Mouse (Mus musculus) erythroblast, adult 5-6 weeks (primary cell): Measurements from ENCODE around the gene Pdlim7. TPM values are rescaled to one million over a fixed set of nuclear protein-coding genes. Genes with fewer than 3 reads are reported as not detected.

Experiments used
- total RNA-seq, 2 experiments: library from RNA; stranded (forward) in 1 of 2; stranded (reverse) in 1 of 2; fragments of 150-400 nt in 1 of 2; fragments of 200-764, 138-1000 nt in 1 of 2; gene quantifications; 2 replicates each; pipeline versions ENCODE4 v1.2.3 to v1.2.4; 2015 to 2017; ENCODE audit warnings: low replicate concordance in 2 of 2

Gene Pdlim7
- total RNA-seq, 2 experiments from 2014 or later, result 1.7 to 2.9 TPM

Other genes starting within 250 kb of the Pdlim7 start
- 130 and 134 TPM in 2 replicates for gene Prelid1, start 193.2 kb downstream of the Pdlim7 start, total RNA-seq (2015; ENCODE audit: low replicate concordance)
- 36.8 and 38.1 TPM in 2 replicates for gene Prelid1, start 193.2 kb downstream of the Pdlim7 start, total RNA-seq (2017; ENCODE audit: low replicate concordance)
- 44.1 and 62.1 TPM in 2 replicates for gene Rab24, start 191.7 kb downstream of the Pdlim7 start, total RNA-seq (2015; ENCODE audit: low replicate concordance)
- gene Rab24, start 191.7 kb downstream of the Pdlim7 start, total RNA-seq (2017; ENCODE audit: low replicate concordance), result 12.9 and 19.2 TPM in 2 replicates
- 14.2 and 15.0 TPM in 2 replicates for gene Mxd3, start 183.9 kb downstream of the Pdlim7 start, total RNA-seq (2015; ENCODE audit: low replicate concordance)
- gene Mxd3, start 183.9 kb downstream of the Pdlim7 start, total RNA-seq (2017; ENCODE audit: low replicate concordance), result 20.1 and 28.7 TPM in 2 replicates
- gene Lman2, start 150.9 kb downstream of the Pdlim7 start, total RNA-seq (2015; ENCODE audit: low replicate concordance), result 19.6 and 20.2 TPM in 2 replicates
- gene Lman2, start 150.9 kb downstream of the Pdlim7 start, total RNA-seq (2017; ENCODE audit: low replicate concordance), result 31.8 and 33.4 TPM in 2 replicates
- 9.0 and 14.2 TPM in 2 replicates for gene Rgs14, start 143.9 kb downstream of the Pdlim7 start, total RNA-seq (2015; ENCODE audit: low replicate concordance)
- 7.8 and 7.9 TPM in 2 replicates for gene Rgs14, start 143.9 kb downstream of the Pdlim7 start, total RNA-seq (2017; ENCODE audit: low replicate concordance)
- not detected in 2 replicates for gene Slc34a1, start 115.5 kb downstream of the Pdlim7 start, total RNA-seq (2015; ENCODE audit: low replicate concordance)
- gene Slc34a1, start 115.5 kb downstream of the Pdlim7 start, total RNA-seq (2017; ENCODE audit: low replicate concordance), result not detected in 2 replicates
- gene Pfn3, start 98.4 kb downstream of the Pdlim7 start, total RNA-seq (2015; ENCODE audit: low replicate concordance), result not detected in 2 replicates
- not detected in 2 replicates for gene Pfn3, start 98.4 kb downstream of the Pdlim7 start, total RNA-seq (2017; ENCODE audit: low replicate concordance)
- not detected in 2 replicates for gene F12, start 86.9 kb downstream of the Pdlim7 start, total RNA-seq (2015; ENCODE audit: low replicate concordance)
- not detected in 2 replicates for gene F12, start 86.9 kb downstream of the Pdlim7 start, total RNA-seq (2017; ENCODE audit: low replicate concordance)
- gene Grk6, start 68.6 kb downstream of the Pdlim7 start, total RNA-seq (2015; ENCODE audit: low replicate concordance), result 24.2 and 25.2 TPM in 2 replicates
- 33.4 and 38.2 TPM in 2 replicates for gene Grk6, start 68.6 kb downstream of the Pdlim7 start, total RNA-seq (2017; ENCODE audit: low replicate concordance)
- gene Prr7, start 49.4 kb downstream of the Pdlim7 start, total RNA-seq (2015; ENCODE audit: low replicate concordance), result not detected in 2 replicates
- gene Prr7, start 49.4 kb downstream of the Pdlim7 start, total RNA-seq (2017; ENCODE audit: low replicate concordance), result not detected in 2 replicates
- gene Dbn1, start 25.6 kb downstream of the Pdlim7 start, total RNA-seq (2015; ENCODE audit: low replicate concordance), result 0.42 TPM in 1 of 2 replicates, not detected in the other
- gene Dbn1, start 25.6 kb downstream of the Pdlim7 start, total RNA-seq (2017; ENCODE audit: low replicate concordance), result not detected in 2 replicates
- gene Dok3, start 15.6 kb upstream of the Pdlim7 start, total RNA-seq (2015; ENCODE audit: low replicate concordance), result 11.9 and 19.2 TPM in 2 replicates
- gene Dok3, start 15.6 kb upstream of the Pdlim7 start, total RNA-seq (2017; ENCODE audit: low replicate concordance), result 12.5 and 12.9 TPM in 2 replicates
- 1.3 and 3.6 TPM in 2 replicates for gene Ddx41, start 23.0 kb upstream of the Pdlim7 start, total RNA-seq (2015; ENCODE audit: low replicate concordance)
- gene Ddx41, start 23.0 kb upstream of the Pdlim7 start, total RNA-seq (2017; ENCODE audit: low replicate concordance), result 14.1 and 17.6 TPM in 2 replicates
- gene Fam193b, start 57.4 kb upstream of the Pdlim7 start, total RNA-seq (2015; ENCODE audit: low replicate concordance), result 35.9 and 38.6 TPM in 2 replicates
- gene Fam193b, start 57.4 kb upstream of the Pdlim7 start, total RNA-seq (2017; ENCODE audit: low replicate concordance), result 18.0 and 23.7 TPM in 2 replicates
- gene Tmed9, start 60.1 kb upstream of the Pdlim7 start, total RNA-seq (2015; ENCODE audit: low replicate concordance), result 16.3 and 23.4 TPM in 2 replicates
- gene Tmed9, start 60.1 kb upstream of the Pdlim7 start, total RNA-seq (2017; ENCODE audit: low replicate concordance), result 25.1 and 34.2 TPM in 2 replicates
- 0.77 and 0.84 TPM in 2 replicates for gene B4galt7, start 86.2 kb upstream of the Pdlim7 start, total RNA-seq (2015; ENCODE audit: low replicate concordance)
- 0.42 and 4.3 TPM in 2 replicates for gene B4galt7, start 86.2 kb upstream of the Pdlim7 start, total RNA-seq (2017; ENCODE audit: low replicate concordance)
- 12.9 and 14.6 TPM in 2 replicates for gene Caml, start 109.3 kb upstream of the Pdlim7 start, total RNA-seq (2015; ENCODE audit: low replicate concordance)
- 6.4 and 26.3 TPM in 2 replicates for gene Caml, start 109.3 kb upstream of the Pdlim7 start, total RNA-seq (2017; ENCODE audit: low replicate concordance)
- gene Ddx46, start 121.4 kb upstream of the Pdlim7 start, total RNA-seq (2015; ENCODE audit: low replicate concordance), result 32.6 and 35.4 TPM in 2 replicates
- 36.6 and 42.2 TPM in 2 replicates for gene Ddx46, start 121.4 kb upstream of the Pdlim7 start, total RNA-seq (2017; ENCODE audit: low replicate concordance)
- 15.2 and 23.6 TPM in 2 replicates for gene B230219D22Rik, start 179.4 kb upstream of the Pdlim7 start, total RNA-seq (2015; ENCODE audit: low replicate concordance)
- 15.1 and 19.1 TPM in 2 replicates for gene B230219D22Rik, start 179.4 kb upstream of the Pdlim7 start, total RNA-seq (2017; ENCODE audit: low replicate concordance)
- gene Txndc15, start 201.0 kb upstream of the Pdlim7 start, total RNA-seq (2015; ENCODE audit: low replicate concordance), result 10.4 and 11.5 TPM in 2 replicates
- gene Txndc15, start 201.0 kb upstream of the Pdlim7 start, total RNA-seq (2017; ENCODE audit: low replicate concordance), result 4.2 and 7.0 TPM in 2 replicates
- 12.5 TPM in 1 of 2 replicates, not detected in the other for gene Pcbd2, start 213.7 kb upstream of the Pdlim7 start, total RNA-seq (2015; ENCODE audit: low replicate concordance)
- gene Pcbd2, start 213.7 kb upstream of the Pdlim7 start, total RNA-seq (2017; ENCODE audit: low replicate concordance), result 11.2 and 24.4 TPM in 2 replicates